Mouse (Mus musculus) neural tube, embryonic 14.5 days (tissue): ENCODE results near the gene Zfp142. TPM values are rescaled to one million over a fixed set of nuclear protein-coding genes. Genes with fewer than 3 reads are reported as not detected.
A peak's percentile ranks its signal among the peaks of the same experiment; 100 is the strongest.

Experiments
- ATAC-seq: fragments of 200-750 bp; cut with Nextera tagmentation; 2 replicates; pipeline ENCODE4 v1.8.0; 2017; ENCODE audit warnings: low read depth, mild to moderate bottlenecking, moderate TSS enrichment, moderate library complexity
- H3K27ac ChIP-seq: fragments of 300-500 bp; sonication (generic); 2 replicates; pipeline ENCODE4 v1.5.1; 2014; ENCODE audit warnings: low read depth, mild to moderate bottlenecking, control low read depth, low read length, moderate library complexity, mixed read lengths
- H3K27me3 ChIP-seq: fragments of 300-500 bp; sonication (generic); 2 replicates; pipeline ENCODE4 v1.6.1; 2014; ENCODE audit warnings: low read length; ENCODE audit not compliant: control insufficient read depth, insufficient read depth
- H3K36me3 ChIP-seq: fragments of 300-500 bp; sonication (generic); 2 replicates; pipeline ENCODE4 v1.6.1; 2014; ENCODE audit warnings: low read length, mixed read lengths; ENCODE audit not compliant: control insufficient read depth, insufficient read depth
- H3K4me1 ChIP-seq: fragments of 300-500 bp; sonication (generic); 2 replicates; pipeline ENCODE4 v1.6.1; 2014; ENCODE audit warnings: low read length; ENCODE audit not compliant: control insufficient read depth, insufficient read depth
- H3K4me2 ChIP-seq: fragments of 300-500 bp; sonication (generic); 2 replicates; pipeline ENCODE4 v1.6.1; 2014; ENCODE audit warnings: mild to moderate bottlenecking, low read depth, low read length, control low read depth
- H3K4me3 ChIP-seq: fragments of 300-500 bp; sonication (generic); 2 replicates; pipeline ENCODE4 v1.5.1; 2014; ENCODE audit warnings: low read depth, low read length, control low read depth, mixed read lengths
- H3K9ac ChIP-seq: fragments of 300-500 bp; sonication (generic); replicated peaks from 2 replicates; pipeline ENCODE4 v1.6.1; 2014; ENCODE audit warnings: low read depth, mild to moderate bottlenecking, control low read depth, low read length, mixed read lengths
- H3K9me3 ChIP-seq: fragments of 300-500 bp; sonication (generic); 2 replicates; pipeline ENCODE4 v1.6.1; 2016; ENCODE audit warnings: low read length; ENCODE audit not compliant: control insufficient read depth
- WGBS: fragments of 180-500 bp; shearing (Covaris S2); extraction: QIAGEN DNeasy Blood & Tissue Kit; methylation state at CpG from one replicate; pipeline ENCODE4 v1.1.7; 2014; 5-methylcytosine and 5-hydroxymethylcytosine counted together
- polyA plus RNA-seq: library from polyadenylated mRNA; unstranded; fragments of >200 nt; fragmentation: Nextera tagmentation; extraction: Ambion mirVana; gene quantifications from 2 replicates; pipeline ENCODE4 v1.2.1, GENCODE M21; 2014

Gene Zfp142
- polyA plus RNA-seq, 1 experiment from 2014 or later, result 9.5 TPM

- Histone ChIP-seq H3K4me3 (peak overlapping the region; percentile 72), H3K9me3 (no peaks in the 10 kb centered on the region), H3K9ac (peak overlapping the region; percentile 51), H3K27me3 (no peaks in the 10 kb centered on the region), H3K27ac (peak overlapping the region; percentile 79), H3K4me1 (peaks cover 15% of the 10 kb centered on the region), H3K4me2 (peak overlapping the region; percentile 93), H3K36me3 (peaks cover 15% of the 10 kb centered on the region)
- no peak for ATAC-seq
- WGBS, result under 1% methylated on average over 24 of the region's 24 CpGs
These were observed 743 bp downstream of the Zfp142 start for GRCm38 (mm10) chr1:74587233-74587772.

DNA sequence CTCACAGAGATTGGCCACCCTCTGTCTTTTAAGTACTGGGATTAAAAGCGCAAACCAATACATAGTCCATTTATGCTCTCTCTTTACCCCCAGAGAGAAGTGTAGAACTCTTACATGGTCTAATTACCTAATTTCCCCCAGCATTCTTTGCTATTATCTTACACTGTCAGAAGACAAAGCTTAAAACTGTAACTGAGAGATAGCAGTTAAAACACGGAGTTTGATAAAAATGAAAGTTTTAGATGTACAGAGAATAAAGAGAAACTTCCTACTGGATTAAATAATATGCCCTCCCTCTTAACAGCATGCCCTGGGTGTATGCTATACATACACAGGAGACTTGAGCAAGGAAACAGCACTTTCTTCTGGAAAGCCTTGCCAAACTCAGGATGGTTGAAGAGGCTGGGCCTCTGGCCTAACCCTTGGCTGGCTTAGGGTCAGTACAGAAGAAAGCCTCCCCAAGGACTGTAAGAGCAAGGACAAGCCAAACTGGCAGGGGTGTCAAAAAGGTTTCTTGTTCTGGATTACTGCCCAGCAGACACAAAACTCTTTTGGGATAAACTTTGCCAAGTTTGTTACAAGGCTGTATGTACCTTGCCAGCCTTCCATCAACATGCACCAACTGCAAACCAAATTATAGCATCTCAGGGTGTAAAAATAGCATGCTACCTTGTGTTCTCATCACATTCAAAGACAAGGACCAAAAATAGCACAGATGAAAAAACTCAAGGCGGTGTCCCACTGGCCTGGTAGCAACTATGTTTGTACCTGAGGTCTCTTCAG is 3.2 kb downstream of the Zfp142 start:
- no peak overlapping the region for H3K4me3 ChIP-seq
- 96% methylated on average over 3 of the region's 3 CpGs for WGBS
- H3K9me3 ChIP-seq, result no peaks in the 10 kb centered on the region
- H3K36me3 ChIP-seq, result no peaks in the 10 kb centered on the region; the same call in 1 of the 2 replicates
- no peak overlapping the region for H3K4me2 ChIP-seq
- H3K4me1 ChIP-seq, result peaks cover 15% of the 10 kb centered on the region
- H3K27ac ChIP-seq, result no peak overlapping the region
- H3K9ac ChIP-seq, result no peak overlapping the region
- no peak for ATAC-seq
- H3K27me3 ChIP-seq, result no peaks in the 10 kb centered on the region

DNA sequence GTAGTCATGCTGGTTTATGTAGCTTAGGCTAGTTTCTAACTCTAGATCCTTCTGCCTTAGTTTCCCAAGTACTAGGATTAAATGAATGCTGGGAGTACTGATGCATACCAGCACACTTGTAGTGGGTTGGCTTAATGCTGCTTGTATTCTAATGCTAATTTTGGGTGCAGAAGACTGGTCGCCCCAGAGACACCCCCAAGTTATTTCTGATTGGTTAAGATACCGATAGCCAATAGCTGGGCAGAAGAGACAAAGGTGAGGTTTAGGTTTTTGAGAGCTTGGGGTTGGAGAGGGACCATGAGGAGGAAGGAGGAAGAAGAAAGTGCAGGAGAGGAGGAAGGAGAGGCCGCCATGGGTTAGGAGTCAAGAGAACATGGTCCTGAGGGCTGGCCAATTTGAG is 5.4 kb downstream of the Zfp142 start:
- no peak overlapping the region for H3K4me3 ChIP-seq
- no peak overlapping the region for H3K9ac ChIP-seq
- no peaks in the 10 kb centered on the region; the same call in 1 of the 2 replicates for H3K36me3 ChIP-seq
- peaks cover 7% of the 10 kb centered on the region for H3K4me1 ChIP-seq
- no peak overlapping the region for H3K4me2 ChIP-seq
- no peaks in the 10 kb centered on the region for H3K27me3 ChIP-seq
- H3K27ac ChIP-seq, result no peak overlapping the region
- H3K9me3 ChIP-seq, result no peaks in the 10 kb centered on the region
- ATAC-seq, result no peak
- WGBS, result 78% methylated on average over 3 of the region's 3 CpGs

- 95% methylated on average over 29 of the region's 29 CpGs for WGBS
- Histone ChIP-seq H3K4me1 (no peaks in the 10 kb centered on the region), H3K36me3 (peaks cover 72% of the 10 kb centered on the region), H3K4me3 (no peak overlapping the region), H3K9me3 (no peaks in the 10 kb centered on the region), H3K27ac (no peak overlapping the region), H3K9ac (no peak overlapping the region), H3K27me3 (no peaks in the 10 kb centered on the region), H3K4me2 (no peak overlapping the region)
- no peak for ATAC-seq
These were observed 18.0 kb downstream of the Zfp142 start for GRCm38 (mm10) chr1:74569739-74570719.

GRCm38 (mm10) chr1:74565834-74566233 is 22.2 kb downstream of the Zfp142 start:
- Histone ChIP-seq H3K4me2 (no peak overlapping the region), H3K4me1 (no peaks in the 10 kb centered on the region), H3K36me3 (peaks cover 49% of the 10 kb centered on the region), H3K27ac (no peak overlapping the region), H3K4me3 (no peak overlapping the region), H3K9ac (no peak overlapping the region), H3K9me3 (no peaks in the 10 kb centered on the region), H3K27me3 (no peaks in the 10 kb centered on the region)
- no peak for ATAC-seq
- 79% methylated on average over 6 of the region's 6 CpGs for WGBS

GRCm38 (mm10) chr1:74559061-74559460 is 29.0 kb downstream of the Zfp142 start:
- no peaks in the 10 kb centered on the region for H3K9me3 ChIP-seq
- WGBS, result 91% methylated on average over 5 of the region's 5 CpGs
- H3K36me3 ChIP-seq, result peaks cover under 1% of the 10 kb centered on the region; the same call in 1 of the 2 replicates
- H3K4me1 ChIP-seq, result no peaks in the 10 kb centered on the region
- ATAC-seq, result no peak
- no peaks in the 10 kb centered on the region for H3K27me3 ChIP-seq
- H3K27ac ChIP-seq, result no peak overlapping the region
- no peak overlapping the region for H3K4me2 ChIP-seq
- H3K9ac ChIP-seq, result no peak overlapping the region
- no peak overlapping the region for H3K4me3 ChIP-seq

GRCm38 (mm10) chr1:74544184-74544583 is 43.9 kb downstream of the Zfp142 start, which contains the start of gene Usp37:
Gene Usp37 (minus strand): TSS chr1:74544284.
- Histone ChIP-seq H3K9me3 (no peaks in the 10 kb centered on the region), H3K4me2 (peak within 1 kb of the TSS; percentile 39; the same call in 1 of the 2 replicates), H3K9ac (0 out of 2 replicates have a peak within 1 kb of the TSS, but pooled peaks have one; percentile 16), H3K27ac (no peak within 1 kb of the TSS; the same call in 1 of the 2 replicates), H3K36me3 (no peaks in the 10 kb centered on the region), H3K27me3 (no peaks in the 10 kb centered on the region), H3K4me3 (peak within 1 kb of the TSS; percentile 10; the same call in 1 of the 2 replicates), H3K4me1 (peaks cover 12% of the 10 kb centered on the region; the same call in 1 of the 2 replicates)
- WGBS, result 27% methylated on average over 4 of the region's 4 CpGs
- ATAC-seq, result no peak

DNA sequence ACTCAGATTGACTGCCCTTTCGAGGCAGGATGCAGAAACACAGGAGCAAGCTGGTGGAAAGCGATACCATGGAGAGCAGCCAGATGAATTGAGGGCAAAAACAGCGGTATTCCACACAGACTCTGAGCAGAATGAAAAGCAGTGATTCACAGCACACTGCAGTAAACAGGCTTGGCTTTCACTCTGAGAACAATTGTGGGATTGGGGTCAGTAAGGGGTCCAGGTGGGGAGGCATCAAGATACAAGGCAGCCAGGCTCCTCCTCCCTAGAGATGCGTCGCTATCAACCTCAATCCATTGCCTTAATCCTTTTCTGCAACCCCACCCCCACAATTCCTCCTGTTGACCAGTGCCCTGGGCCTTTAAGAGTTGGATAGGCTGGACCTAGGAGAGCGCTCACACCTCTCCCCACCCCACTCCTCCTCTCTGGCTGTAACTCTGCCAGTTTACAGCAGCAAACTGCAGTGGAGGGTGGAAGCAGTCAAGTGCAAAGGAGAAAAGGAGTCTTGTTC is 45.5 kb downstream of the Zfp142 start, which contains the start of gene Plcd4:
Gene Plcd4 (plus strand): TSS at position 438 of the 511 bp plus-strand sequence.
- peak within 1 kb of the TSS; percentile 39 for H3K4me2 ChIP-seq
- no peaks in the 10 kb centered on the region for H3K9me3 ChIP-seq
- WGBS, result 4% methylated on average over 6 of the region's 6 CpGs
- peak within 1 kb of the TSS; percentile 58 for H3K27ac ChIP-seq
- H3K27me3 ChIP-seq, result no peaks in the 10 kb centered on the region
- H3K36me3 ChIP-seq, result no peaks in the 10 kb centered on the region
- peak within 1 kb of the TSS; percentile 10; the same call in 1 of the 2 replicates for H3K4me3 ChIP-seq
- ATAC-seq, result peak; percentile 79
- H3K9ac ChIP-seq, result 0 out of 2 replicates have a peak within 1 kb of the TSS, but pooled peaks have one; percentile 16
- H3K4me1 ChIP-seq, result peaks cover 12% of the 10 kb centered on the region; the same call in 1 of the 2 replicates
